In genomic region chr7:19130657-19131056, GRCm38 (mm10) we compare ENCODE assay signal across 8 mouse cellular contexts. TPM values are rescaled to one million over a fixed set of nuclear protein-coding genes. Genes with fewer than 3 reads are reported as not detected.
A peak's percentile ranks its signal among the peaks of the same experiment; 100 is the strongest.
DNase-seq lines count a peak whose midpoint lies in the region; ATAC-seq and TF ChIP-seq lines count a peak whose summit lies in the region.

No protein-coding gene starts in this region.

- H3K4me1 ChIP-seq in spleen, adult 2 months (ENCODE audit: control insufficient read depth, insufficient read depth, insufficient read length) = peaks cover 5% of the 10 kb centered on the region
- no peaks in the 10 kb centered on the region for H3K4me1 ChIP-seq in limb, embryonic 11.5 days (ENCODE audit: control insufficient read depth, insufficient read depth, low read length)
- H3K4me1 ChIP-seq in olfactory bulb, adult 2 months (ENCODE audit: control insufficient read depth, insufficient read depth, low read length) = 0 out of 2 replicates have a peak, but pooled peaks cover 7% of the 10 kb centered on the region

- no peak for ATAC-seq in CD4-positive, CD25-positive, alpha-beta regulatory T cell, adult 4 months
- ATAC-seq in limb, embryonic 11.5 days (ENCODE audit: insufficient number of reproducible peaks, low FRiP score, low TSS enrichment, low read depth) = no peak

- 33% methylated on average over 4 of the region's 4 CpGs for WGBS in spleen, adult 2 months
- WGBS in limb, embryonic 11.5 days = 30% methylated on average over 4 of the region's 4 CpGs
- WGBS in olfactory bulb, adult 2 months = 13% methylated on average over 4 of the region's 4 CpGs

- 0 out of 2 replicates have a peak overlapping the region, but pooled peaks have one; percentile 4 for H3K27ac ChIP-seq in spleen, adult 2 months (ENCODE audit: insufficient read depth, low read length)
- H3K27ac ChIP-seq in limb, embryonic 11.5 days (replicated peaks; ENCODE audit: low read depth, low read length) = peak overlapping the region; percentile 31
- H3K27ac ChIP-seq in olfactory bulb, adult 2 months (ENCODE audit: insufficient read depth, low read depth, low read length) = peak overlapping the region; percentile 85

- H3K4me3 ChIP-seq in spleen, adult 2 months (ENCODE audit: extremely low read depth, insufficient read depth, insufficient read length) = no peak overlapping the region
- peak overlapping the region; percentile 17 for H3K4me3 ChIP-seq in limb, embryonic 11.5 days (ENCODE audit: low read depth, low read length)
- no peak overlapping the region for H3K4me3 ChIP-seq in olfactory bulb, adult 2 months (ENCODE audit: insufficient read depth, low read depth, low read length)

- DNase-seq in CD4-positive, CD25-positive, alpha-beta regulatory T cell, adult 2 months (ENCODE audit: low read depth, low spot score) = peak; percentile 54
- no peak for DNase-seq in spleen, adult 2 months (ENCODE audit: low read depth in 1 of 2, low spot score in 2 of 2)
- DNase-seq in spleen, adult 12 weeks (ENCODE audit: low spot score) = no peak
- DNase-seq in limb, embryonic 11.5 days (ENCODE audit: low spot score) = no peak
- no peak for DNase-seq in urinary bladder, postnatal 25 days (ENCODE audit: low spot score)
- DNase-seq in Muller cell, postnatal 12 days (ENCODE audit: inconsistent ontology term) = no peak

- no peak for TF ChIP-seq CTCF in spleen, adult 2 months (IDR thresholded peaks at IDR 0.05; ENCODE audit: extremely low read depth, insufficient read depth, insufficient read length, insufficient replicate concordance)
- TF ChIP-seq CTCF in olfactory bulb, adult 2 months (IDR thresholded peaks at IDR 0.05; ENCODE audit: insufficient read depth, low read depth, low read length) = no peak

- peak overlapping the region; percentile 1; the same call in 1 of the 2 replicates for H3K9ac ChIP-seq in limb, embryonic 11.5 days (ENCODE audit: low read length)

- H3K27me3 ChIP-seq in spleen, adult 2 months (ENCODE audit: control insufficient read depth, insufficient read depth, low read length) = no peaks in the 10 kb centered on the region
- no peaks in the 10 kb centered on the region for H3K27me3 ChIP-seq in limb, embryonic 11.5 days (ENCODE audit: control insufficient read depth, insufficient read depth, low read length)

- no peaks in the 10 kb centered on the region for H3K9me3 ChIP-seq in limb, embryonic 11.5 days (ENCODE audit: control insufficient read depth, low read length)

- peaks cover 8% of the 10 kb centered on the region for H3K36me3 ChIP-seq in spleen, adult 2 months (ENCODE audit: control insufficient read depth, insufficient read depth, low read length)
- H3K36me3 ChIP-seq in limb, embryonic 11.5 days (ENCODE audit: control insufficient read depth, insufficient read depth, low read length) = peaks cover under 1% of the 10 kb centered on the region; the same call in 1 of the 2 replicates

- no peak for TF ChIP-seq POLR2A in spleen, adult 2 months (IDR thresholded peaks at IDR 0.05; ENCODE audit: low read depth, low read length)
- no peak for TF ChIP-seq POLR2A in olfactory bulb, adult 2 months (IDR thresholded peaks at IDR 0.05; ENCODE audit: insufficient read depth, low read depth, low read length)

- peak overlapping the region; percentile 45; the same call in 1 of the 2 replicates for H3K4me2 ChIP-seq in limb, embryonic 11.5 days (ENCODE audit: low read depth, severe bottlenecking)

RNA-seq across cellular contexts. Expression of gene Fbxo46, which starts 11.0 kb away (rescaled TPM):
- polyA plus RNA-seq in CD4-positive, CD25-positive, alpha-beta regulatory T cell, adult 4 months (2017; shearing (Covaris generic)) = 10 to 100 TPM; 23.1 to 29.0 TPM
- polyA plus RNA-seq in spleen, adult 2 months (2012; rRNA removed) = 15.4 and 16.5 TPM in 2 replicates
- 9.3 and 9.8 TPM in 2 replicates for polyA plus RNA-seq in limb, embryonic 11.5 days (2014; fragmentation: Nextera tagmentation; extraction: Ambion mirVana)
- polyA plus RNA-seq in olfactory bulb, adult 2 months (2012; ENCODE audit: insufficient read depth, insufficient read length, low replicate concordance, missing spikeins) = not detected in 2 replicates

RNA-seq across cellular contexts. Expression of gene Gm4969, which starts 12.5 kb away (rescaled TPM):
- polyA plus RNA-seq in CD4-positive, CD25-positive, alpha-beta regulatory T cell, adult 4 months (2017; shearing (Covaris generic)) = not detected
- polyA plus RNA-seq in spleen, adult 2 months (2012; rRNA removed) = 0.02 TPM in 1 of 2 replicates, not detected in the other
- 1.8 and 2.0 TPM in 2 replicates for polyA plus RNA-seq in limb, embryonic 11.5 days (2014; fragmentation: Nextera tagmentation; extraction: Ambion mirVana)
- not detected in 2 replicates for polyA plus RNA-seq in olfactory bulb, adult 2 months (2012; ENCODE audit: insufficient read depth, insufficient read length, low replicate concordance, missing spikeins)

RNA-seq across cellular contexts. Expression of gene Qpctl, which starts 18.4 kb away (rescaled TPM):
- polyA plus RNA-seq in CD4-positive, CD25-positive, alpha-beta regulatory T cell, adult 4 months (2017; shearing (Covaris generic)) = 10 to 100 TPM in 1 of 2 experiments, 1 to 10 TPM in 1; 9.1 to 17.8 TPM
- 7.7 and 12.3 TPM in 2 replicates for polyA plus RNA-seq in spleen, adult 2 months (2012; rRNA removed)
- polyA plus RNA-seq in limb, embryonic 11.5 days (2014; fragmentation: Nextera tagmentation; extraction: Ambion mirVana) = 10.7 and 11.7 TPM in 2 replicates
- polyA plus RNA-seq in olfactory bulb, adult 2 months (2012; ENCODE audit: insufficient read depth, insufficient read length, low replicate concordance, missing spikeins) = not detected in 2 replicates

RNA-seq across cellular contexts. Expression of gene Snrpd2, which starts 18.9 kb away (rescaled TPM):
- 10 to 100 TPM; 63.0 to 77.3 TPM for polyA plus RNA-seq in CD4-positive, CD25-positive, alpha-beta regulatory T cell, adult 4 months (2017; shearing (Covaris generic))
- 17.0 and 19.0 TPM in 2 replicates for polyA plus RNA-seq in spleen, adult 2 months (2012; rRNA removed)
- polyA plus RNA-seq in limb, embryonic 11.5 days (2014; fragmentation: Nextera tagmentation; extraction: Ambion mirVana) = 179 and 183 TPM in 2 replicates
- not detected in 2 replicates for polyA plus RNA-seq in olfactory bulb, adult 2 months (2012; ENCODE audit: insufficient read depth, insufficient read length, low replicate concordance, missing spikeins)

RNA-seq across cellular contexts. Expression of gene Gipr, which starts 35.3 kb away (rescaled TPM):
- not detected for polyA plus RNA-seq in CD4-positive, CD25-positive, alpha-beta regulatory T cell, adult 4 months (2017; shearing (Covaris generic))
- polyA plus RNA-seq in spleen, adult 2 months (2012; rRNA removed) = 0.07 and 0.08 TPM in 2 replicates
- polyA plus RNA-seq in limb, embryonic 11.5 days (2014; fragmentation: Nextera tagmentation; extraction: Ambion mirVana) = 0.23 TPM in 1 of 2 replicates, not detected in the other
- not detected in 2 replicates for polyA plus RNA-seq in olfactory bulb, adult 2 months (2012; ENCODE audit: insufficient read depth, insufficient read length, low replicate concordance, missing spikeins)

Comparison
In these comparisons a context has a peak if more than half of its experiments do, and no peak if none do; other contexts are left out.
1. H3K27ac ChIP-seq: peak in every context shown above with its lines; median percentile 85 in olfactory bulb, adult 2 months; 31 in limb, embryonic 11.5 days; 4 in spleen, adult 2 months.
2. RNA of gene Fbxo46, which starts 11.0 kb away (polyA plus RNA-seq): 23.1 to 29.0 TPM in CD4-positive, CD25-positive, alpha-beta regulatory T cell, adult 4 months, 15.4 to 16.5 TPM in spleen, adult 2 months and 9.3 to 9.8 TPM in limb, embryonic 11.5 days; not detected in olfactory bulb, adult 2 months; every median in the first group is over 10 times any median in the second.